18 mouse cellular contexts compared by ENCODE assay signal in the genomic region with DNA sequence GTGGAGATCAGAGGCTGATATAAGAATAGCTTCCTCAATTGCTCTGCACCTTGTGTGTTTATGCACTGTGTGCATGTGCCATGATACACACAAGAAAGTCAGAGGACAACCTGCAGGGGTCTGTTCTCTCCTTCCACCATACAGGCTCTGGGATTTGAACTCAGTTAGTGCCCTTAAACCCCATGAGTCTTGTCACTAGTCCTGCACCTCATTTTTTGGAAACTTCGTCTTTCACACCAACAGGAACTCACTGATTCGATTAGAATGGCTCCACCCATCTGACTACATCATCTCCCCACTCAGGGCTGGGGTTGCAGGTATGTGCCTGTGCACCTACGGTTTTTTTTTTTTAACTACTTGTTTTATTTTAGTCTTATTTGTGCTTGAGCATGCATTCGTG. TPM values are rescaled to one million over a fixed set of nuclear protein-coding genes. Genes with fewer than 3 reads are reported as not detected.
"Had no signal": no experiment of that assay in that cellular context is flagged by ENCODE, and none has a peak within 500 bp of the region (broad histone marks: within the 10 kb centered on the region; RNA-seq: fewer than 3 reads in every experiment).

No protein-coding gene starts in this region.

- DNase-seq: kidney, adult 11 months; kidney, adult 9 months; kidney, postnatal 10 days; kidney, postnatal 4 days; lung, postnatal 14 days; retina, postnatal 1 day; right cerebral cortex, postnatal 4 days; spleen, adult 18-20 months had no signal

- H3K27ac ChIP-seq: layer of hippocampus, adult 2 months; limb, embryonic 12.5 days; lung, embryonic 15.5 days; macrophage; midbrain, embryonic 15.5 days; neural tube, embryonic 13.5 days had no signal

- ATAC-seq: midbrain, embryonic 15.5 days had no signal

- H3K9me3 ChIP-seq: limb, embryonic 12.5 days; lung, embryonic 15.5 days; megakaryocyte, embryonic 14.5 days; midbrain, embryonic 15.5 days; neural tube, embryonic 13.5 days had no signal

- H3K36me3 ChIP-seq: limb, embryonic 12.5 days; lung, embryonic 15.5 days; midbrain, embryonic 15.5 days; neural tube, embryonic 13.5 days had no signal

- H3K4me3 ChIP-seq: layer of hippocampus, adult 2 months; limb, embryonic 12.5 days; lung, embryonic 15.5 days; megakaryocyte, embryonic 14.5 days; midbrain, embryonic 15.5 days; neural tube, embryonic 13.5 days had no signal

- H3K9ac ChIP-seq: limb, embryonic 12.5 days; lung, embryonic 15.5 days; midbrain, embryonic 15.5 days; neural tube, embryonic 13.5 days had no signal

- H3K4me2 ChIP-seq: limb, embryonic 12.5 days; lung, embryonic 15.5 days; midbrain, embryonic 11.5 days; midbrain, embryonic 15.5 days; neural tube, embryonic 13.5 days had no signal

- H3K27me3 ChIP-seq: lung, embryonic 15.5 days; neural tube, embryonic 13.5 days had no signal

- H3K4me1 ChIP-seq: midbrain, embryonic 15.5 days had no signal

RNA-seq across cellular contexts. Expression of gene Lypd5, which starts 19.2 kb away (rescaled TPM):
- polyA plus RNA-seq: limb, embryonic 12.5 days; liver, adult 2 months; lung, embryonic 15.5 days; macrophage; midbrain, embryonic 11.5 days; midbrain, embryonic 15.5 days; neural tube, embryonic 13.5 days; stomach, embryonic 14.5 days had no signal

RNA-seq across cellular contexts. Expression of gene Tescl, which starts 34.5 kb away (rescaled TPM):
- polyA plus RNA-seq: liver, adult 2 months; lung, embryonic 15.5 days; macrophage; midbrain, embryonic 11.5 days had no signal
